Mouse (Mus musculus) layer of hippocampus, adult 18-20 months (tissue): ENCODE measurements around the gene Zfp277. TPM values are rescaled to one million over a fixed set of nuclear protein-coding genes. Genes with fewer than 3 reads are reported as not detected.

ENCODE experiments used
- DNase-seq, 2 experiments: peaks; one replicate each; pipeline ENCODE4 v3.0.0; 2022; ENCODE audit warnings: low spot score in 2 of 2
- total RNA-seq, 2 experiments: library from RNA; stranded (reverse); gene quantifications; 2 replicates each; pipeline ENCODE4 v1.2.3; 2021

Gene Zfp277
- total RNA-seq, 2 experiments from 2014 or later = 24.0 to 26.2 TPM

DNA sequence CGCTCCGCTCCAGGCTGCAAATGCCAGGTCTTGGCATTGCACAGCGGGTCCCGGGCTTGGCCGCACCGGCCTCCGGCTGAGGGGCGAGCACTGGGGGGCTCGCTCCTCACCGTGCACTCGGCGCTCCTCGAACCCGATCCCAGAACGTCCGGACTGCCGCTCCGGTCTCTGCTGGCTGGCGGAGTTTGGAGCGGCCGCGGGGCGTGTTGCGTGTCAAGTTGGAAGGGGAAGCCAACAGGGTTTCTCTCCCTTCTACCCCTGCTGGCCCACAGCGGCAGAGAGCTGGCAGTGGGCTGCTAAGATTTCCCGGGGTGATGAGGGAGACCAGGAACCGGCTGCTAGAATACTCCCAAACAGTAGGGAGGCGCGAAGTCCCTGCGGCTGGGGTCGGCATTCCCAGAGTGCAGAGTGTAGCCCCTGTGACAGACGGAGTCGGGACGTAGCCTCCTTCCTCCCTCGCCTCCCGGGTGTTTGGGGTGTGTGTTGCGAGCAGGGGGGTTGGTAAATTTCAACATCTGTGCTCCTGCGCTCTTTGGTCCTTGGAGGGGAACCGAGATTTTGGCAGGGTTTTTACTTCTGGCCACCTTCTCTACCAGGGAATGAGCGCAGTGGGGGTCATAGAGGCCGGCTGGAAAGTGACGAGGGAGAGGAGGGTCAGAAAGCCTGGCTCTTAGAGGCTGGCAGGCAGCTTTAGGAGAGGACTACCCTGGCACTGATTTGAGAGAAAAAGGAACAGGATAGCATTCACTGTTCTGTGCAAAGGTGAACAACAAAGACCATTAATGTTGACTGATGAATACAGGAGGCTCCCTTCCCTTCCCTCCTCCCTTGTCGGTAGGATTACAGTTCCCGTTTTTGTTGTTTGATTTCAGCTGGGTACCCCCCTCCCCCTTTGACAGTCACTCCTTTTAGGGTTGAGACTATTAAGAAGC, 1.0 kb upstream of the Zfp277 start:
- DNase-seq = peak; percentile 37 to 57

- no peak for DNase-seq
These were observed 496 bp downstream of the Zfp277 start for GRCm38 (mm10) chr12:40445206-40445605.

- no peak for DNase-seq
These were observed 7.7 kb downstream of the Zfp277 start for GRCm38 (mm10) chr12:40438049-40438448.

DNA sequence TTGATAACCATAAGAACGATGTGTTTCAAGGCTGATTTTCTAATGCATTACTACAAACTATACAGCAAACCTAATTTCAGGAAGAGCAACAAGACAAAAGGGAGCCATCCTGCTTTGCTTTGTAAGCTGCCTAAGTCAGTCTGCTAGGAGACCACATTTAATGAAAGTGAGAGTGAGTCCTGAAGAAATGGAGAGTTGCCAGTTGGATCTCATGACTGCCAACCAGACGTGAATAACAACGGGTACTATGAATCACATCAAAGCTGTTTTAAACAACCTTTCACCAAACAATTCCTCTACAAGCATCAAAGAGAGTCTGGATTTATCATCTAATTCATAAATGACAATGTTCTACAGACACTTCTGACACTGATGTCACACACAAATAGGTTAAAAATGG, 11.6 kb downstream of the Zfp277 start:
- DNase-seq = peak in 1 of 2 experiments; percentile 60

DNA sequence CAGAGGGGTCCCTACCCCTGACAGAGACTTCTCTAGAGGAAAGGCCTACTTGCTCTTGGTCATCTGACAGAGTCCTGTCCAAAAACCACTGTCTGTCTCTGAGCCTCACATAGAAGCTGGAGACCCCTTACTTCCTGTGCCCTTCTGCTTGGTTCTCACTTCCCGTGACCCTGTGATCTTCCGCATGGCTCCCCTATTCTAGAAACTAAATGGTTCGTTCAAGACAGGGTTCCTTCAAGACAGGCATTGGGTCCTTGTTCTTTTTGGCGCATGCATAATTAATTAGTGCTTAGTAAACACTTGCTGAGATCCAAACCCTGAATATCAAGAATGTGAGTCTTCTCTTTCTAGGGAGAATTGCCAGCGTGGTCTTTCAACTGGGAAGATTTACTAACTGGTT, 14.6 kb downstream of the Zfp277 start:
- DNase-seq = no peak

- DNase-seq = no peak
These were observed 15.7 kb downstream of the Zfp277 start for GRCm38 (mm10) chr12:40429976-40430375.

DNA sequence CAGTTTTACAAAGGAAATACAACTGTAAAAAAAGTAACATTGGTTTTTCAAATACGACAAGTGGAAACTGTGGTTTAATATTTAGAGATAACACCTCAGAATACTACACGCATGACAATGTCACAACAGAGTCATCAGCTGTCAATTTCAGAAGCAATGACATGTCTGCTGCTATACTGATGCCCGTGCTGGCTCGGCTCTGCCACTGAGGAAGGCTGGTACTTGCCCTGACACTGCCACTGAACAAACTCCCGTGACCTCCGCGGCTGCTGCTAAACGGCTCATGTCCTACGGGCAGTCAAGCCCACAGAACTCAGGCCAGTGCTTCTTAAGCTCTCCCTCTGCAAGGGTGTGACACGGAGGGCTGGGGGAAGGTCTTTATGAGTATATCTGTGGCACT, 18.1 kb downstream of the Zfp277 start:
- no peak for DNase-seq

- no peak for DNase-seq
These were observed 20.7 kb downstream of the Zfp277 start for GRCm38 (mm10) chr12:40424991-40425390.

GRCm38 (mm10) chr12:40417257-40417656, 28.4 kb downstream of the Zfp277 start:
- DNase-seq = no peak

DNA sequence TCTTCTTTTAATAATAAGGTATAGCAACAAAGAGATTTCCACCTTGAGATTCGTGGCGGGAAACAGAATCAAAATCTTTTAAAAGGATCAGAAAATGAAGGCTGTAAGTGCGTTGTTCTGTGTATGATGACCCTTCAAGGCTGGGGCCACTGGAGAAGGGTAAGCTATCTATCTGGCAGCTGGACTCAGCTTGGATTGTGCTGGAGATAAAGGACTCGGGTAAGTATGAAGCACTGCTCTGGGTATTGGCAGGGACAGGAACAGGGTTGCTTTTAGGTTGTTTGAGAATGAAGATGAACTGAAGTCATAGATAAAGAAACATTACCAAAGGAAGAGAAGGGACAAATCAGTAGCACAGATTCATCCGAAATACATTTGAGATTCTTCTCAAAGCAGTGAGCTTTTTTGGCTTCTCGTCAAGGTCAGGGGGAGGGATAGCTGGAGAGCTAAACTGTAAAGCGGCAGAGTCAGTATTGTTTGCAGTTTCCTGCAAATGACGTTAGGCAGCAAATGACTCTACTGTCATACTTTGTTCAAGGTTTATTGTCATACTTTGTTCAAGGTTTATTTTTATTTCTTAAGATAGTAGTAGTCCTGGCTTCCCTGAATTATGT, 30.3 kb downstream of the Zfp277 start:
- no peak for DNase-seq

- DNase-seq = peak in 1 of 2 experiments; percentile 59
These were observed 30.9 kb downstream of the Zfp277 start for GRCm38 (mm10) chr12:40414682-40415311.

DNA sequence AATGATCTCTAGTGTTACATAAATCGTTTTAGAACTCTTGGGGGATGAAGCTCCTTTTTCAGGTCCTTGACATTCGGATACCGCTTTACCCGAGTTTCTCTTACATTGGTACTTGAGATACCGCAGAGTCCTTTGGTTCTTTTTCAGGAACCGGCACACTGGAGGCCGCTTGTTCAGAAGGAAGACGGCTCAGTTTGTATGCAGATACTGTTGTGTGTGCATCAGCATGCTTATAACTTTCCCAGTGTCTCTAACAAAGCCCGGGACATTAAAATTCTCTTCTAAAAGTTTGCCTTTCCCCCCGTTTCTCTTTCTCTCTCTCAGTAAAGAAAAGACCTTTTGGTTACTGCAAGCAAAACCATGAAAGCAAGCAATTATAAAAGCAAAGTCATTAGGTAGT, 45.9 kb downstream of the Zfp277 start:
- no peak for DNase-seq

DNA sequence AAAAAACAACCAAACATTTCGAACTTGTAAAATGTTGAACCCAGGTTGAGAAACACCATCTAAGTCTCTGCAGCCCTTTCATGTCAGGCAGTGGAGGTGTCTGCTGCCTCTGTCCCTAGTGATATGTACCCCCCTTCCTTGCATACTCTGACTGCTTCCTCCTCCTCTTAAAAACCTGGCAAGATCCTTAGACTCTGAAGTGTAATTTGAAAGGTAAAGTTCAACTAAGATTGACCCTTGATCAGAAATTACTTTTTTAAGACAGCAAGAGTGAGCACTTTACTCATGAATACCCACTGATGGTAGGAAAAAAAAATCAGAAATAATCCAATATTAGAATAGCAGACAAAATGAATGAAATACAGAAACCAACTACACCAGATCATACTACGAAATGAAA, 46.3 kb downstream of the Zfp277 start:
- DNase-seq = no peak

- DNase-seq = no peak
These were observed 46.8 kb downstream of the Zfp277 start for GRCm38 (mm10) chr12:40398916-40399315.

DNA sequence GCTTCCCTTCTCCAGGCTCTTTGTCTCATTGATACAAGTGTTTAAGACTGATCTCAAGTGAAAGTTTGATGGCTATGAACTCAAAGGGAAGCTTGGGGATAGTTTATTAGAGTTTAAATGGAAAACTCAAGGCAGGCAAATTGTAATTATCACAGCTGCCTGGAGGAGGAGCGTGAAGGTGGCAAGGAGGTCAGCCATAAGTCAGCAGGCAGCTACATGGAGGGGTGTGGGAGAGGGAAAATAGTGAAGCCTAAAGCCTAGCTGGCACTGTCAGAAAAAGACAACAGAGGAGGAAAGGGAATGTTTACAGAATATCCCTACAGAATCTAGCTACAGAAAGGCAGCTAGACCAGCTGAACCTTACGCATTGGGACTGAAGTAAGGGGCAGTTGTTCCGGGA, 52.8 kb downstream of the Zfp277 start:
- DNase-seq = no peak

GRCm38 (mm10) chr12:40391262-40391661, 54.4 kb downstream of the Zfp277 start:
- no peak for DNase-seq

- DNase-seq = no peak
These were observed 57.9 kb downstream of the Zfp277 start for GRCm38 (mm10) chr12:40387786-40388185.

DNA sequence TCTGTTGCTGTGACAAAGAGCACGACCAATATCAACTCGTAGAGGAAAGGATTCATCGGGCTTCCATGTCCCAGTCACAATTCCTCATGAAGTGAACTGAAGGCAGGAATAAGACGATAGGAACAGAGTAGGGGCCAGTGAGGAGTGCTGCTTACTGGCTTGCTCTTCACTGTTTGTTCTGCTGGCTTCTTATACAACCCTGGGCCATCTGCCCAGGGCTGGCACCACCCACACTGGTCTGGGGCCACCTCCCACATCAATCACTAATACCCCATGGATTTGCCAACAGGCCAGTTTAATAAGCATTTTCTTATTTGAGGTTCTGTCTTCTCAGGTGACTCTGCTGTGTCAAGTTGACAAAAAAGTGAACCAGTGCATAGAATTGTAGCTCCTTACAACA, 60.4 kb downstream of the Zfp277 start:
- DNase-seq = peak in 1 of 2 experiments; percentile 3

DNA sequence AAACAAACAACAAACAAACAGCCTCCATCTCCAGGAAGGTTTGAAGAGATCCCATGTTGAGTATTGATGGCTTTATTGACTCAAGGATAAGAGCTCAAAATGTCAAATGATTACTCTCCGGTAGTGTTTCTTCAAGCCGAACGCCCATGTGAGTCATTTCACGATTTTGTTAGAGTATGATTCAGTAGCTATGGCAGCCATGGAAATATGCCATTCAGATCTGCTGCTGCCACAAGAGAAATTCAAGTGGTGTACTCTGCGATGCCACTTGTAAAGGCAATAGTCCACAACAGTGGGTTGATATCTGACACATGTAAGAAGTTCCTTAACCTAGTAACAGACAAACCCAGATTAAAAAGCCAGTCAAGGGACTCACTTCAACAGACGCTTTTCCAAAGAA, 62.0 kb downstream of the Zfp277 start:
- DNase-seq = peak in 1 of 2 experiments; percentile 58

GRCm38 (mm10) chr12:40382539-40382938, 63.2 kb downstream of the Zfp277 start:
- peak in 1 of 2 experiments; percentile 56 for DNase-seq

DNA sequence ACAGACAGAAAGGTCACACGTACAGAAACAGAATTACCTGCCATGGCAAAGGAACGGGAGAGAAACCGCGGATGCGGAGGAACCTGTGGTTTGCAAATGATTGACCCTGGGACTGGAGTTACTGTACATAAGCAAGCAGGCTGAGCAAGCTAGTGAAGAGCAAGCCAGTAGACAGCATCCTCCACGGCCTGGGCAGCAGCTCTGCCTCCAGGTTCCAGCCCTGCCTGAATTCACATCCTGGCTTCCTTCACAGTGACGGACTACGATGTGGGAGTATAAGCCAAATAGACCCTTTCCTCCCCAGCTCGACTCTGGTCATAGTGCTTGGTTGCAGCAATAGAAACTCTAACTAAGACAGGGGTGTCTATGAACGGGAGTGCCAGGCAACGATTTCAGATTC, 63.9 kb downstream of the Zfp277 start:
- DNase-seq = peak in 1 of 2 experiments; percentile 19
